Mouse (Mus musculus) MEL (cell line): Measurements from ENCODE around the gene Ngrn. TPM values are rescaled to one million over a fixed set of nuclear protein-coding genes. Genes with fewer than 3 reads are reported as not detected.

Experiments used
- DNase-seq: peaks from one replicate; pipeline ENCODE4 v3.0.0; 2011; ENCODE audit warnings: low read depth, low spot score
- H3K27ac ChIP-seq: 2 replicates; pipeline ENCODE4 v1.5.1; 2012; ENCODE audit warnings: low read depth, mild to moderate bottlenecking, control low read depth, low read length, moderate library complexity; ENCODE audit not compliant: control insufficient read depth
- H3K27me3 ChIP-seq, 2 experiments: fragments of 150-350 bp in 1 of 2; sonication (generic) in 1 of 2; 2 replicates each; pipeline ENCODE4 v1.6.1; 2012; ENCODE audit warnings: low read length in 2 of 2, mild to moderate bottlenecking in 2 of 2, improper control_type of control experiment in 1 of 2, moderate library complexity in 1 of 2; ENCODE audit not compliant: insufficient read depth in 2 of 2, control insufficient read depth in 1 of 2
- H3K36me3 ChIP-seq, 2 experiments: 2 replicates each; pipeline ENCODE4 v1.6.1; 2012 to 2014; ENCODE audit warnings: low read length in 2 of 2, improper control_type of control experiment in 1 of 2, inconsistent platforms in 1 of 2, mild to moderate bottlenecking in 1 of 2; ENCODE audit not compliant: insufficient read depth in 2 of 2, control insufficient read depth in 1 of 2
- H3K4me1 ChIP-seq, 2 experiments: fragments of 150-350 bp in 1 of 2; sonication (generic) in 1 of 2; 2 replicates each; pipeline ENCODE4 v1.6.1; 2012; ENCODE audit warnings: low read length in 2 of 2, improper control_type of control experiment in 1 of 2, mild to moderate bottlenecking in 1 of 2; ENCODE audit not compliant: insufficient read depth in 2 of 2, control insufficient read depth in 1 of 2
- H3K4me3 ChIP-seq, 2 experiments: fragments of 150-350 bp in 1 of 2; sonication (generic) in 1 of 2; 2 replicates each; pipeline ENCODE4 v1.5.1; 2012; ENCODE audit warnings: low read depth in 2 of 2, low read length in 2 of 2, mild to moderate bottlenecking in 2 of 2, moderate library complexity in 2 of 2, control low read depth in 1 of 2, improper control_type of control experiment in 1 of 2; ENCODE audit not compliant: control insufficient read depth in 1 of 2, insufficient read depth in 1 of 2
- H3K79me2 ChIP-seq: 2 replicates; pipeline ENCODE4 v1.6.1; 2012; ENCODE audit warnings: mild to moderate bottlenecking, low read length, moderate library complexity; ENCODE audit not compliant: control insufficient read depth, poor library complexity, insufficient read depth
- H3K9ac ChIP-seq: 2 replicates; pipeline ENCODE4 v1.6.1; 2012; ENCODE audit warnings: low read depth, mild to moderate bottlenecking, control low read depth, low read length, moderate library complexity; ENCODE audit not compliant: control insufficient read depth, poor library complexity, severe bottlenecking
- H3K9me3 ChIP-seq: fragments of 150-350 bp; sonication (generic); replicated peaks from 2 replicates; pipeline ENCODE4 v1.6.1; 2012; ENCODE audit warnings: mild to moderate bottlenecking, low read length, improper control_type of control experiment, moderate library complexity; ENCODE audit not compliant: insufficient read depth
- BHLHE40 ChIP-seq: IDR thresholded peaks from 2 replicates; pipeline ENCODE4 v1.6.1; 2012; ENCODE audit warnings: low read depth, mild to moderate bottlenecking, inconsistent platforms, low read length, improper control_type of control experiment, borderline replicate concordance
- CHD1 ChIP-seq: IDR thresholded peaks from 2 replicates; pipeline ENCODE4 v1.6.1; 2012; ENCODE audit warnings: low read depth, mild to moderate bottlenecking, inconsistent platforms, low read length, improper control_type of control experiment
- CHD2 ChIP-seq: IDR thresholded peaks from 2 replicates; pipeline ENCODE4 v1.6.1; 2011; ENCODE audit warnings: low read length, improper control_type of control experiment
- CTCF ChIP-seq, 3 experiments: IDR thresholded peaks in 2 of 3; conservative IDR thresholded peaks in 1 of 3; 2 replicates each; pipeline ENCODE4 v1.5.1; 2011 to 2012; ENCODE audit warnings: low read length in 3 of 3, low read depth in 2 of 3, mild to moderate bottlenecking in 2 of 3, improper control_type of control experiment in 1 of 3, inconsistent platforms in 1 of 3, mixed read lengths in 1 of 3, moderate library complexity in 1 of 3; ENCODE audit not compliant: control insufficient read depth in 1 of 3, insufficient read depth in 1 of 3, poor library complexity in 1 of 3, severe bottlenecking in 1 of 3
- ELF1 ChIP-seq: IDR thresholded peaks from 2 replicates; pipeline ENCODE4 v1.6.1; 2014; ENCODE audit warnings: low read depth, mild to moderate bottlenecking, inconsistent platforms, low read length, improper control_type of control experiment, moderate library complexity
- EP300 ChIP-seq, 2 experiments: IDR thresholded peaks; 2 replicates each; pipeline ENCODE4 v1.6.1; 2011; ENCODE audit warnings: improper control_type of control experiment in 2 of 2, low read length in 2 of 2, low read depth in 1 of 2, mild to moderate bottlenecking in 1 of 2
- ETS1 ChIP-seq: IDR thresholded peaks from 2 replicates; pipeline ENCODE4 v1.6.1; 2012; ENCODE audit warnings: low read depth, mild to moderate bottlenecking, inconsistent platforms, low read length, improper control_type of control experiment, moderate library complexity
- GABPA ChIP-seq: IDR thresholded peaks from 2 replicates; pipeline ENCODE4 v1.6.1; 2012; ENCODE audit warnings: low read depth, mild to moderate bottlenecking, inconsistent platforms, low read length, improper control_type of control experiment, moderate library complexity
- GATA1 ChIP-seq: IDR thresholded peaks from 2 replicates; pipeline ENCODE4 v1.6.1; 2011; ENCODE audit warnings: low read depth, low read length, improper control_type of control experiment
- JUND ChIP-seq: IDR thresholded peaks from 2 replicates; pipeline ENCODE4 v1.6.1; 2011; ENCODE audit warnings: low read depth, mild to moderate bottlenecking, improper control_type of control experiment, low read length
- KAT2A ChIP-seq: conservative IDR thresholded peaks from 2 replicates; pipeline ENCODE4 v1.6.1; 2012; ENCODE audit warnings: low read depth, low read length, improper control_type of control experiment, inconsistent platforms
- MAZ ChIP-seq: IDR thresholded peaks from 2 replicates; pipeline ENCODE4 v1.6.1; 2012; ENCODE audit warnings: low read depth, mild to moderate bottlenecking, inconsistent platforms, low read length, improper control_type of control experiment
- MEF2A ChIP-seq: IDR thresholded peaks from 2 replicates; pipeline ENCODE4 v1.6.1; 2014; ENCODE audit warnings: low read depth, mild to moderate bottlenecking, inconsistent platforms, low read length, improper control_type of control experiment; ENCODE audit not compliant: poor library complexity, insufficient replicate concordance, severe bottlenecking; ENCODE audit errors: extremely low read depth
- MXI1 ChIP-seq: IDR thresholded peaks from 2 replicates; pipeline ENCODE4 v1.6.1; 2011; ENCODE audit warnings: mild to moderate bottlenecking, low read depth, low read length, improper control_type of control experiment
- MYC ChIP-seq: IDR thresholded peaks from 2 replicates; pipeline ENCODE4 v1.6.1; 2011; ENCODE audit warnings: low read depth, mild to moderate bottlenecking, low read length, improper control_type of control experiment, moderate library complexity
- NELFE ChIP-seq: IDR thresholded peaks from 2 replicates; pipeline ENCODE4 v1.6.1; 2011; ENCODE audit warnings: low read depth, low read length, improper control_type of control experiment
- NRF1 ChIP-seq: IDR thresholded peaks from 2 replicates; pipeline ENCODE4 v1.6.1; 2014; ENCODE audit warnings: low read depth, mild to moderate bottlenecking, inconsistent platforms, low read length, improper control_type of control experiment, moderate library complexity; ENCODE audit not compliant: poor library complexity, insufficient read depth, severe bottlenecking
- POLR2A ChIP-seq, 2 experiments: IDR thresholded peaks; 2 replicates each; pipeline ENCODE4 v1.6.1; 2011 to 2012; ENCODE audit warnings: low read length in 2 of 2, mild to moderate bottlenecking in 2 of 2, control low read depth in 1 of 2, improper control_type of control experiment in 1 of 2, low read depth in 1 of 2, moderate library complexity in 1 of 2; ENCODE audit not compliant: control insufficient read depth in 1 of 2, insufficient read depth in 1 of 2, poor library complexity in 1 of 2
- POLR2AphosphoS2 ChIP-seq: IDR thresholded peaks from 2 replicates; pipeline ENCODE4 v1.6.1; 2011; ENCODE audit warnings: low read length, improper control_type of control experiment
- POLR2AphosphoS5 ChIP-seq: IDR thresholded peaks from 2 replicates; pipeline ENCODE4 v1.6.1; 2012; ENCODE audit warnings: low read depth, borderline replicate concordance, mild to moderate bottlenecking, inconsistent platforms, low read length, moderate library complexity, mixed read lengths
- RAD21 ChIP-seq: IDR thresholded peaks from 2 replicates; pipeline ENCODE4 v1.6.1; 2011; ENCODE audit warnings: mild to moderate bottlenecking, low read depth, low read length, improper control_type of control experiment
- RCOR1 ChIP-seq: IDR thresholded peaks from 2 replicates; pipeline ENCODE4 v1.6.1; 2012; ENCODE audit warnings: low read depth, mild to moderate bottlenecking, inconsistent platforms, low read length, improper control_type of control experiment
- SMC3 ChIP-seq: IDR thresholded peaks from 2 replicates; pipeline ENCODE4 v1.6.1; 2011; ENCODE audit warnings: low read depth, low read length, improper control_type of control experiment
- TAL1 ChIP-seq: IDR thresholded peaks from 2 replicates; pipeline ENCODE4 v1.6.1; 2012; ENCODE audit warnings: mild to moderate bottlenecking, inconsistent platforms, low read length, moderate library complexity, mixed read lengths
- TBP ChIP-seq: IDR thresholded peaks from 2 replicates; pipeline ENCODE4 v1.8.0; 2011; ENCODE audit warnings: low read depth, low read length, improper control_type of control experiment
- TCF12 ChIP-seq: IDR thresholded peaks from 2 replicates; pipeline ENCODE4 v1.6.1; 2014; ENCODE audit warnings: low read depth, mild to moderate bottlenecking, inconsistent platforms, low read length, improper control_type of control experiment, moderate library complexity
- UBTF ChIP-seq: IDR thresholded peaks from 2 replicates; pipeline ENCODE4 v1.6.1; 2012; ENCODE audit warnings: low read depth, mild to moderate bottlenecking, inconsistent platforms, low read length, improper control_type of control experiment, moderate library complexity, borderline replicate concordance; ENCODE audit not compliant: insufficient read depth
- USF2 ChIP-seq, 2 experiments: IDR thresholded peaks; 2 replicates each; pipeline ENCODE4 v1.6.1; 2011 to 2012; ENCODE audit warnings: improper control_type of control experiment in 2 of 2, low read length in 2 of 2, borderline replicate concordance in 1 of 2, inconsistent platforms in 1 of 2, low read depth in 1 of 2, mild to moderate bottlenecking in 1 of 2; ENCODE audit not compliant: insufficient read depth in 1 of 2
- ZC3H11A ChIP-seq: IDR thresholded peaks from 2 replicates; pipeline ENCODE4 v1.6.1; 2012; ENCODE audit warnings: low read depth, mild to moderate bottlenecking, inconsistent platforms, low read length, improper control_type of control experiment
- ZMIZ1 ChIP-seq: IDR thresholded peaks from 2 replicates; pipeline ENCODE4 v1.6.1; 2012; ENCODE audit warnings: low read depth, mild to moderate bottlenecking, inconsistent platforms, low read length, improper control_type of control experiment, moderate library complexity
- polyA plus RNA-seq, 2 experiments: library from polyadenylated mRNA; stranded (reverse) in 1 of 2; unstranded in 1 of 2; fragments of >175 nt in 1 of 2; fragments of >200 nt in 1 of 2; gene quantifications; 2 replicates each; pipeline versions ENCODE4 v1.2.1 to v1.2.4; 2012; ENCODE audit warnings: low replicate concordance in 2 of 2, low read depth in 1 of 2; ENCODE audit not compliant: insufficient read length in 2 of 2, insufficient read depth in 1 of 2, missing spikeins in 1 of 2
- total RNA-seq: library from RNA; depleted of rRNA; stranded (reverse); fragments of 300-350 nt; gene quantifications from 2 replicates; pipeline ENCODE4 v1.2.3, GENCODE M21; 2012

Gene Ngrn
- total and polyA plus RNA-seq, 3 experiments = 37.2 to 48.0 TPM; not detected in 1

DNA sequence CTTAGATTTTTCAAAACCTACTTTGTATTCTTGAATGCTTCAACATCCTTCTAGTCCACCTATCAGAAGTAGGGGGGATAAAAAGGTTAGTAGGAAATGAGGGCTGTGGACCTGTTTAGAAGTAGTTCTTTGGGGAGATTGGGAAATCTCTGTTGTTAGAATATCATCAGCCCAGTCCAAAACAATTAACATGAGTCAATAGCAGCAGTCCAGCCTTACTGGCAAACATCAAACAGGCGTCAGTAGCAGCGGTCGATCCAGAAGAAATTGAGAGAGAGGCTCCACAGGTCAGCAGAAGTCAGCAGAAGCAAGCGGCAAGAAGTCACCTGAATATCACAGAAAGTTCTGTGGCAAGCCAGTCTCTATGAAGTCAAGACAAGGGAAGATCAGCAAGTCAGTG lies 16.2 kb upstream of the Ngrn start:
- Histone ChIP-seq H3K27ac (no peak overlapping the region), H3K4me3 (no peak overlapping the region), H3K27me3 (no peaks in the 10 kb centered on the region), H3K9me3 (no peaks in the 10 kb centered on the region), H3K4me1 (peaks cover 0 to 3% of the 10 kb centered on the region in 2 experiments; a peak in 1 of 4 replicates), H3K36me3 (peaks cover 0 to 5% of the 10 kb centered on the region in 2 experiments; a peak in 2 of 4 replicates), H3K9ac (no peak overlapping the region)
- DNase-seq = no peak
- TF ChIP-seq GATA1 (no peak), NELFE (no peak)
- TF ChIP-seq, all 39 proteins: peak for 0
- H3K79me2 ChIP-seq = no peaks in the 10 kb centered on the region; the same call in 1 of the 2 replicates

GRCm38 (mm10) chr7:80246148-80246721 lies 14.8 kb upstream of the Ngrn start, which contains the start of gene Ttll13:
Gene Ttll13, plus strand, starts transcription at chr7:80246376.
- no peaks in the 10 kb centered on the region for H3K27me3 ChIP-seq
- peak; percentile 98 for DNase-seq
- H3K79me2 ChIP-seq = no peaks in the 10 kb centered on the region; the same call in 1 of the 2 replicates
- H3K27ac ChIP-seq = peak within 1 kb of the TSS; percentile 53
- peaks cover 0 to 3% of the 10 kb centered on the region in 2 experiments; a peak in 1 of 4 replicates for H3K4me1 ChIP-seq
- H3K4me3 ChIP-seq = peak within 1 kb of the TSS; percentile 55 to 77
- no peaks in the 10 kb centered on the region for H3K9me3 ChIP-seq
- peaks cover 0 to 5% of the 10 kb centered on the region in 2 experiments; a peak in 2 of 4 replicates for H3K36me3 ChIP-seq
- H3K9ac ChIP-seq = peak within 1 kb of the TSS; percentile 79
- TF ChIP-seq TCF12 (no peak), ETS1 (no peak), RCOR1 (no peak), MYC (no peak), ZC3H11A (no peak), MAZ (0 out of 2 replicates have a peak, but pooled peaks have one; percentile 35), ZMIZ1 (no peak), ELF1 (no peak), NRF1 (no peak), EP300 (IDR thresholded peaks at IDR 0.05; ENCODE audit: low read depth in 1 of 2, low read length in 2 of 2) (no peak; a peak in 1 of 4 replicates), USF2 (IDR thresholded peaks at IDR 0.05; ENCODE audit: borderline replicate concordance in 1 of 2, insufficient read depth in 1 of 2, low read depth in 1 of 2, low read length in 2 of 2) (no peak), TAL1 (no peak), POLR2AphosphoS5 (no peak), CTCF (IDR thresholded peaks at IDR 0.05 in 2 of 3, conservative IDR thresholded peaks at IDR 0.05 in 1 of 3; ENCODE audit: control insufficient read depth in 1 of 3, insufficient read depth in 1 of 3, low read depth in 2 of 3, low read length in 3 of 3, poor library complexity in 1 of 3, severe bottlenecking in 1 of 3) (peak; percentile 1 to 46 (median 19); a peak in 3 of 6 replicates), MXI1 (peak; percentile 75; the same call in 1 of the 2 replicates), MEF2A (no peak), CHD2 (no peak), POLR2A (IDR thresholded peaks at IDR 0.05; ENCODE audit: control insufficient read depth in 1 of 2, insufficient read depth in 1 of 2, low read depth in 1 of 2, low read length in 2 of 2, poor library complexity in 1 of 2) (peak; percentile 39 to 44; a peak in 2 of 4 replicates), CHD1 (no peak), GATA1 (no peak), BHLHE40 (no peak), SMC3 (peak; percentile 23; the same call in 1 of the 2 replicates), GABPA (no peak), POLR2AphosphoS2 (no peak), JUND (no peak), KAT2A (no peak; the same call in 1 of the 2 replicates), TBP (no peak), RAD21 (no peak; the same call in 1 of the 2 replicates), UBTF (no peak)
